7 mouse cellular contexts compared by ENCODE assay signal in the genomic region with DNA sequence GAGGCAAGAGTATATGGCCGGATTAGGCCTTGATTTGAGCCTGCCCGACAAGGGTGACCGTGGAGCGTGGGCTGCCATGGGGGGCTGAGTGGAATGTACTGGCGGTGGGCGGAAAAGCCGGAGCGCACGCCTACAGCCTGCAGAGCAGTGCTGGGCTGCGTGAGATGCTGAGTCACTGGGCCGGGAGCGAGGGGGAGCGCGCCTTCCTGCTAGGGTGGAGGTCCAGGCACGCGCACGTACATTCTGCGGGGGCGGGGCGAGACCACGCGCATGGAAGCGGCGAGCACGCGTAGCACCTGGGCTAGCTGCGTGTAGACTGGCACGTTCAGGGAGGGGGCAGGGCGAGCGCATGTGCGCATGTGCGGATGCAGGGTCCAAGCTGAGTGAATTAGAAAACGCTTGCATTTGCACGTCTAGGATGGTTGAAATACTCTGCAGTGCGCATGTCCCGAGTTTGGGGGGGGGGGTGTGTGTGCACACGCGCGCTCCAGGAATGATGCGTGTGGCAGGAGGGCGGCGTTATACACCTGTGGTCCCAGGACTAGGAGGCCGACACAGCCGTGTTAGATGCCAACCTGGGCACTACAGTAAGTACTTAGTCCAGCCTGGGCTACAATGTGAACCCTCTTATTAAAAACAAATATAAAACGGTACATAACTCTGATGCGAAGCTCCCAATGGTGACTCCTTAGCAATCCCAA. TPM values are rescaled to one million over a fixed set of nuclear protein-coding genes. Genes with fewer than 3 reads are reported as not detected.
A peak's percentile ranks its signal among the peaks of the same experiment; 100 is the strongest.
DNase-seq lines count a peak whose midpoint lies in the region; ATAC-seq lines count a peak whose summit lies in the region.

No protein-coding gene starts in this region.

- H3K9ac ChIP-seq in embryonic facial prominence, embryonic 12.5 days: peak overlapping the region; percentile 60
- peak overlapping the region; percentile 55 for H3K9ac ChIP-seq in limb, embryonic 11.5 days (ENCODE audit: low read length)
- peak overlapping the region; percentile 56 for H3K9ac ChIP-seq in midbrain, embryonic 14.5 days (replicated peaks; ENCODE audit: low read length)

- DNase-seq in adrenal gland, postnatal 25 days: peak; percentile 99
- peak; percentile 100 for DNase-seq in heart, adult 11 months
- peak; percentile 100 for DNase-seq in kidney, adult 18-20 months
- DNase-seq in limb, embryonic 11.5 days (ENCODE audit: low spot score): peak; percentile 100
- DNase-seq in midbrain, embryonic 14.5 days: peak; percentile 99
- peak; percentile 98 for DNase-seq in spleen, adult 18-20 months

- H3K9me3 ChIP-seq in embryonic facial prominence, embryonic 12.5 days: no peaks in the 10 kb centered on the region
- H3K9me3 ChIP-seq in limb, embryonic 11.5 days (ENCODE audit: control insufficient read depth, low read length): no peaks in the 10 kb centered on the region
- H3K9me3 ChIP-seq in midbrain, embryonic 14.5 days (ENCODE audit: control insufficient read depth, low read length): no peaks in the 10 kb centered on the region

- peak overlapping the region; percentile 44 for H3K4me3 ChIP-seq in embryonic facial prominence, embryonic 12.5 days
- peak overlapping the region; percentile 40 for H3K4me3 ChIP-seq in limb, embryonic 11.5 days (ENCODE audit: low read depth, low read length)
- peak overlapping the region; percentile 44 for H3K4me3 ChIP-seq in midbrain, embryonic 14.5 days (replicated peaks; ENCODE audit: low read depth, low read length)

- H3K4me1 ChIP-seq in embryonic facial prominence, embryonic 12.5 days: peaks cover 10% of the 10 kb centered on the region
- no peaks in the 10 kb centered on the region for H3K4me1 ChIP-seq in limb, embryonic 11.5 days (ENCODE audit: control insufficient read depth, insufficient read depth, low read length)
- H3K4me1 ChIP-seq in midbrain, embryonic 14.5 days (ENCODE audit: control insufficient read depth, insufficient read depth, low read length): peaks cover 10% of the 10 kb centered on the region; the same call in 1 of the 2 replicates

- H3K27ac ChIP-seq in embryonic facial prominence, embryonic 12.5 days: peak overlapping the region; percentile 88
- H3K27ac ChIP-seq in limb, embryonic 11.5 days (replicated peaks; ENCODE audit: low read depth, low read length): peak overlapping the region; percentile 16; the same call in 1 of the 2 replicates
- peak overlapping the region; percentile 89 for H3K27ac ChIP-seq in midbrain, embryonic 14.5 days (replicated peaks; ENCODE audit: low read depth, low read length)

- H3K27me3 ChIP-seq in embryonic facial prominence, embryonic 12.5 days: no peaks in the 10 kb centered on the region
- no peaks in the 10 kb centered on the region for H3K27me3 ChIP-seq in limb, embryonic 11.5 days (ENCODE audit: control insufficient read depth, insufficient read depth, low read length)
- no peaks in the 10 kb centered on the region for H3K27me3 ChIP-seq in midbrain, embryonic 14.5 days (ENCODE audit: control insufficient read depth, insufficient read depth, low read length)

- peak overlapping the region; percentile 53 for H3K4me2 ChIP-seq in embryonic facial prominence, embryonic 12.5 days (replicated peaks)
- peak overlapping the region; percentile 35 for H3K4me2 ChIP-seq in limb, embryonic 11.5 days (ENCODE audit: low read depth, severe bottlenecking)
- peak overlapping the region; percentile 73 for H3K4me2 ChIP-seq in midbrain, embryonic 14.5 days (ENCODE audit: low read length)

- under 1% methylated on average over 46 of the region's 46 CpGs for whole genome bisulfite sequencing in embryonic facial prominence, embryonic 12.5 days
- under 1% methylated on average over 46 of the region's 46 CpGs for whole genome bisulfite sequencing in limb, embryonic 11.5 days
- WGBS in midbrain, embryonic 14.5 days: under 1% methylated on average over 46 of the region's 46 CpGs

- peak; percentile 97 for ATAC-seq in embryonic facial prominence, embryonic 12.5 days (ENCODE audit: insufficient number of reproducible peaks, insufficient read depth, low FRiP score, low TSS enrichment)
- ATAC-seq in limb, embryonic 11.5 days (ENCODE audit: insufficient number of reproducible peaks, low FRiP score, low TSS enrichment, low read depth): peak; percentile 95
- ATAC-seq in midbrain, embryonic 14.5 days (ENCODE audit: low FRiP score, low TSS enrichment): peak; percentile 96

- H3K36me3 ChIP-seq in embryonic facial prominence, embryonic 12.5 days: peaks cover 20% of the 10 kb centered on the region
- peaks cover 7% of the 10 kb centered on the region; the same call in 1 of the 2 replicates for H3K36me3 ChIP-seq in limb, embryonic 11.5 days (ENCODE audit: control insufficient read depth, insufficient read depth, low read length)
- H3K36me3 ChIP-seq in midbrain, embryonic 14.5 days (ENCODE audit: control insufficient read depth, insufficient read depth, low read length): peaks cover 27% of the 10 kb centered on the region

RNA-seq across cellular contexts. Expression of a gene that starts 3.9 kb away (rescaled TPM):
- total RNA-seq in adrenal gland, postnatal 25 days (2021): 304 and 309 TPM in 2 replicates
- 255 and 263 TPM in 2 replicates for polyA plus RNA-seq in embryonic facial prominence, embryonic 12.5 days (2016; fragmentation: Nextera tagmentation; extraction: Ambion mirVana)
- 278 and 291 TPM in 2 replicates for polyA plus RNA-seq in limb, embryonic 11.5 days (2014; fragmentation: Nextera tagmentation; extraction: Ambion mirVana)
- 192 and 216 TPM in 2 replicates for polyA plus RNA-seq in midbrain, embryonic 14.5 days (2014; fragmentation: Nextera tagmentation; extraction: Ambion mirVana)

RNA-seq across cellular contexts. Expression of a gene that starts 16.8 kb away (rescaled TPM):
- total RNA-seq in adrenal gland, postnatal 25 days (2021): not detected in 2 replicates
- polyA plus RNA-seq in embryonic facial prominence, embryonic 12.5 days (2016; fragmentation: Nextera tagmentation; extraction: Ambion mirVana): not detected in 2 replicates
- not detected in 2 replicates for polyA plus RNA-seq in limb, embryonic 11.5 days (2014; fragmentation: Nextera tagmentation; extraction: Ambion mirVana)
- 0.84 TPM in 1 of 2 replicates, not detected in the other for polyA plus RNA-seq in midbrain, embryonic 14.5 days (2014; fragmentation: Nextera tagmentation; extraction: Ambion mirVana)

RNA-seq across cellular contexts. Expression of a gene that starts 37.6 kb away (rescaled TPM):
- total RNA-seq in adrenal gland, postnatal 25 days (2021): 25.3 and 25.4 TPM in 2 replicates
- 67.1 and 69.9 TPM in 2 replicates for polyA plus RNA-seq in embryonic facial prominence, embryonic 12.5 days (2016; fragmentation: Nextera tagmentation; extraction: Ambion mirVana)
- polyA plus RNA-seq in limb, embryonic 11.5 days (2014; fragmentation: Nextera tagmentation; extraction: Ambion mirVana): 65.3 and 77.2 TPM in 2 replicates
- 67.7 and 77.4 TPM in 2 replicates for polyA plus RNA-seq in midbrain, embryonic 14.5 days (2014; fragmentation: Nextera tagmentation; extraction: Ambion mirVana)

Comparison
In these comparisons a context has a peak if more than half of its experiments do, and no peak if none do; other contexts are left out.
1. Peak in every context shown above with its lines: DNase-seq, ATAC-seq, H3K4me3 ChIP-seq and H3K27ac ChIP-seq.
2. H3K27ac ChIP-seq: peak in every context shown above with its lines; median percentile 89 in midbrain, embryonic 14.5 days; 88 in embryonic facial prominence, embryonic 12.5 days; 16 in limb, embryonic 11.5 days.